Mouse (Mus musculus): ENCODE measurements around the gene Cbwd1. TPM values are rescaled to one million over a fixed set of nuclear protein-coding genes. Genes with fewer than 3 reads are reported as not detected.

The Cbwd1 gene
- polyA plus RNA-seq, 2 experiments = 5.8 to 10.6 TPM

DNA sequence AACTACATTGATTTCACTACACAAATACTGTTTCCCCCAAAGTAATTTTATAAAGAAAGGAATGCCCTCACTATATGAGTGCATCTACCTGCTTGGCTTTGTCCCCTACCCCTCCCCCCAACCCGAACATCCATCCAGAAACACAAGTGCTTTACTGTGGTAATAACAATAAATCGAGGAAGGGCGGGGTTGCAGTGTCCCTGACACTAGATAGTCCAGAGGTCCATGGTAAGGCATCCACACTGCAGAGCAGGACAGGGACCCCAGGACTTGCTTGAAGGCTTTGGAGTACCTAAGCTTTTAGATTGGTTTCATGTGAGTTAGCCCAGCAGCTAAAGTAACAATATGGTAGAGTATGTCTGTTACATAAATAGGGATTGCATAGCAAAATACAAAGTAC is 59.7 kb downstream of the Cbwd1 start:
- H3K36me3 ChIP-seq (replicated peaks; ENCODE audit: control insufficient read depth, insufficient read depth, low read depth) = no peaks in the 10 kb centered on the region
- DNase-seq (ENCODE audit: low read depth in 3 of 3, low spot score in 3 of 3) (no peak), ATAC-seq (ENCODE audit: insufficient read depth) (no peak)
- no peak for TF ChIP-seq EP300 (IDR thresholded peaks at IDR 0.05; ENCODE audit: low read depth)
- TF ChIP-seq CTCF (IDR thresholded peaks at IDR 0.05; ENCODE audit: low read depth) = no peak
- peaks cover 72% of the 10 kb centered on the region for H3K27me3 ChIP-seq (ENCODE audit: control insufficient read depth, insufficient read depth, low read length)
- H3K4me1 ChIP-seq (replicated peaks; ENCODE audit: control insufficient read depth in 2 of 2, insufficient read depth in 2 of 2, low read length in 1 of 2) = no peaks in the 10 kb centered on the region
- H3K4me2 ChIP-seq (ENCODE audit: low read depth) = no peak overlapping the region
- no peaks in the 10 kb centered on the region for H3K9me3 ChIP-seq (ENCODE audit: control insufficient read depth, low read length)
- H3K27ac ChIP-seq = no peak overlapping the region
- 8% methylated on average over 3 of the region's 3 CpGs for WGBS (ENCODE audit: insufficient replicate concordance)
- H3K4me3 ChIP-seq (ENCODE audit: insufficient read depth in 1 of 2, low read depth in 2 of 2, low read length in 2 of 2) = no peak overlapping the region
- H3K9ac ChIP-seq (replicated peaks) = no peak overlapping the region

DNA sequence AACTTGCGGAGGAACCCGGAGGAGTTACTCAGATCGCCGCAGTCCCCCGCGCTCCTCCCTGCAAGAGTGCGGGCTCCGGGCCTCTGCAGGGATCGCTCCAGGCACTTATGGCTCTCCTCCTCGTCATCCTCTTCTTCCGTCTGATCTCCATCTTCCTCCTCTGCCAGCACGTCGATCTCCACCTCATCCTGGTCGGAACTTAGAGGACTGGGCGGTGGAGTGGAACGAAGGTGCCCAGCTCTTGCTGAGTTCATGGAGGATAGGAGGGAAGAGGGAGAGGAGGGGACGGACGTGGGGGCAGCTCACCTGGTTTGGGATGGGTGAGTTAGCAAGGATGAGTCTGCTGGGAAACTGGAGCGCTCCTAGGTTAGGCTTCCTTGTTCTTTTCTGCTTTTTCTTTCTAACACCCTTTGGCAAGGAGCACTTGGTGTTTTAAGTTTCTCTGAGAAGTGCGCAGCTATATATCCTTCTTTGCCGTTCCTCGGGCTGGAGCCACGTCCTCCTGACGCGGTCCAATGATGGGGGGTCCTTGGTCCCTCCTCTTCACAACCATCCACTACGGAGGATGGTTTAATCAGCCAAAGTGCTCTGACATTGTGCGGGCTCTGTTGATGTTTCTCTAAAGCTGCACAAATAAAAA is 60.7 kb downstream of the Cbwd1 start, which contains the start of gene Foxd4:
Gene Foxd4 (minus strand): TSS at position 617 of the 640 bp plus-strand sequence.
- Histone ChIP-seq H3K9me3 (ENCODE audit: control insufficient read depth, low read length) (no peaks in the 10 kb centered on the region), H3K4me3 (ENCODE audit: insufficient read depth in 1 of 2, low read depth in 2 of 2, low read length in 2 of 2) (peak within 1 kb of the TSS in 1 of 2 experiments; percentile 12; a peak in 1 of 4 replicates), H3K9ac (replicated peaks) (no peak within 1 kb of the TSS), H3K27me3 (ENCODE audit: control insufficient read depth, insufficient read depth, low read length) (peaks cover 77% of the 10 kb centered on the region), H3K36me3 (replicated peaks; ENCODE audit: control insufficient read depth, insufficient read depth, low read depth) (no peaks in the 10 kb centered on the region), H3K4me1 (replicated peaks; ENCODE audit: control insufficient read depth in 2 of 2, insufficient read depth in 2 of 2, low read length in 1 of 2) (no peaks in the 10 kb centered on the region), H3K27ac (no peak within 1 kb of the TSS), H3K4me2 (ENCODE audit: low read depth) (peak within 1 kb of the TSS; percentile 34)
- TF ChIP-seq CTCF (IDR thresholded peaks at IDR 0.05; ENCODE audit: low read depth) (no peak), EP300 (IDR thresholded peaks at IDR 0.05; ENCODE audit: low read depth) (no peak)
- WGBS (ENCODE audit: insufficient replicate concordance) = under 1% methylated on average over 27 of the region's 27 CpGs
- ATAC-seq (ENCODE audit: insufficient read depth) (no peak), DNase-seq (ENCODE audit: low read depth in 3 of 3, low spot score in 3 of 3) (no peak)

DNA sequence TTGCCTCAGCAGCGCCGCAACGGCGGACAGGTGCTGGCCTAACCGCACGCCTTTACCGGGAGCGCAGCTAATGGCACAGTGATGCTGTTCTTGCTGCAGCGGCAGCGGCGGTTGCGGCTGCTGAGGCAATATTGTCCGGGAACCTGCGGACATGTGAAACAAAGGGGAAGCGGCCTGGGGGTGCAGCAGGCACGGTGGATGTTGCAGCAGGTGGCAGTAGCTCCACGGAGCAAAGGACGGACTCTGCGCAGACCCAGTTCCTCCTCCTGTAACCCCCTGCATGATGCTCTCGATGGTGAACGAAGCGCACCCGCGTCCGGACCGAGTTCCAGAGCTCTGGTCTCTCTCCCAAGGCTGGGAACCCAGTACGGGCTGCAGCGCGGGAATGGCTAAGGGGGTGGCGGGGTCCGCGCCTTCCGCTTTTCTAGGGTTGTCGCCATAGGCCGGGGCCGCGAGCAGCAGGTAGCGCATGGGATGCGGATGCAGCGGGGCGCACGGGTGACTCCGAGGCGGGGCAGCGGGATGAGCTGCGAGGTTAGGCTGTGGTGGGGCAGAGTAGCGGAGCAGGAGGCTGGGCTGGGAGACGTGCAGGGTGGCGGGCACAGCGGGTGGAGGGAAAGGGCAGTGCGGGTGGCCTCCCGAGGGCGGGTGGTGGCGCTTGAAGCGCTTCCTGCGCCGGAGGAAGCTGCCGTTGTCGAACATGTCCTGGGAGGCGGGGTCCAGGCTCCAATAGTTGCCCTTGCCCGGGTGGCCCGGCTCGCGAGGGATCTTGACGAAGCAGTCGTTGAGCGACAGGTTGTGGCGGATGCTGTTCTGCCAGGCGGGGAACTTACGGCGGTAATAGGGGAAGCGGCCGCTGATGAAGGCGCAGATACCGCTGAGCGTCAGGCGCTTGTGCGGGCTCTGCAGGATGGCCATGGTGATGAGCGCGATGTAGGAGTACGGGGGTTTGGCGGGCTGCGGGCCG is 61.5 kb downstream of the Cbwd1 start:
- no peak for DNase-seq (ENCODE audit: low read depth in 3 of 3, low spot score in 3 of 3)
- TF ChIP-seq CTCF (IDR thresholded peaks at IDR 0.05; ENCODE audit: low read depth) (no peak), EP300 (IDR thresholded peaks at IDR 0.05; ENCODE audit: low read depth) (no peak)
- Histone ChIP-seq H3K9ac (replicated peaks) (no peak overlapping the region), H3K36me3 (replicated peaks; ENCODE audit: control insufficient read depth, insufficient read depth, low read depth) (no peaks in the 10 kb centered on the region), H3K27ac (no peak overlapping the region), H3K4me3 (ENCODE audit: insufficient read depth in 1 of 2, low read depth in 2 of 2, low read length in 2 of 2) (peak overlapping the region in 1 of 2 experiments; percentile 12; a peak in 1 of 4 replicates), H3K4me1 (replicated peaks; ENCODE audit: control insufficient read depth in 2 of 2, insufficient read depth in 2 of 2, low read length in 1 of 2) (no peaks in the 10 kb centered on the region), H3K9me3 (ENCODE audit: control insufficient read depth, low read length) (no peaks in the 10 kb centered on the region), H3K4me2 (ENCODE audit: low read depth) (peak overlapping the region; percentile 34), H3K27me3 (ENCODE audit: control insufficient read depth, insufficient read depth, low read length) (peaks cover 78% of the 10 kb centered on the region)
- ATAC-seq (ENCODE audit: insufficient read depth) = no peak
- under 1% methylated on average over 83 of the region's 84 CpGs for WGBS (ENCODE audit: insufficient replicate concordance)

DNA sequence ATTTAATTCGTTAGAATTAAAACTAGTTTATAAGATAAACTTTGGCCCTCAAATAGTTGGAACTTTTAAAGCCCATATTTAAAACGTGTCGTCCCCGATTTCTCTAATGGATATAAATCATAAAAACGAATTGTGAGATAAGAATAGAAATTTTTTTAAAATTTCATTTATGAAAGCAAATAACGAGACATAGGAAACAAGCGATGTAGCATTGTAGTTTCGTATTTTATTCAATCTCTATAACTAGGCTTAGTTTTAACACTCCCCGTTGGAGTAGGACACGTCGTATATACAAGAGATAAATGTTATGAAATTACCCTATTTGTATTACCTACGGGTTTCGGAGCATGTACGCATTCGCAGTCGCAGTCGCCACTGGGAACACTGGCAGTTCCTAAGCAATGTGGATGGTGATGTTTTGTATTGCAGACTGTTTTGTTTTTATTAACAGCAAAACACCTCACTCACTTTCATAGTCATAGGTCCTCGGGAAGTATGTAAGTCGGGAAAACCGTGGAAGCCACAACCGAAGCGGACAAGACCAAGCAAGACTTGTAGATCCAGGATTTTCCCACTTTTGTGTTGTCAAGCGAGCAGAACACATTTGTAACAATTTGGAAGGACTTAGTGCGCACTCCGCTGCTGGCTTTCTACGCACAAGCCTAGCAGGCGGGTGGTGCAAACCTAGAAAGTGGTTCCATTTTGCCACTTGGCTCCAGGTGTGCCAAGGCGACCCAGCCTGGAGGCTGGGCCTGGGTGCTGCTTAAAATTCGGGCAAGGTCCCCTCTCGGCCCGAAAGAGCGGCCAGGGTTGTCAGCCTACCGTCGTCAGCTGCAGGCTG is 62.5 kb downstream of the Cbwd1 start:
- Histone ChIP-seq H3K36me3 (replicated peaks; ENCODE audit: control insufficient read depth, insufficient read depth, low read depth) (no peaks in the 10 kb centered on the region), H3K4me1 (replicated peaks; ENCODE audit: control insufficient read depth in 2 of 2, insufficient read depth in 2 of 2, low read length in 1 of 2) (no peaks in the 10 kb centered on the region), H3K4me2 (ENCODE audit: low read depth) (no peak overlapping the region), H3K9ac (replicated peaks) (no peak overlapping the region), H3K27me3 (ENCODE audit: control insufficient read depth, insufficient read depth, low read length) (peaks cover 76% of the 10 kb centered on the region), H3K27ac (no peak overlapping the region), H3K4me3 (ENCODE audit: insufficient read depth in 1 of 2, low read depth in 2 of 2, low read length in 2 of 2) (no peak overlapping the region), H3K9me3 (ENCODE audit: control insufficient read depth, low read length) (no peaks in the 10 kb centered on the region)
- WGBS (ENCODE audit: insufficient replicate concordance) = 6% methylated on average over 34 of the region's 34 CpGs
- TF ChIP-seq CTCF (IDR thresholded peaks at IDR 0.05; ENCODE audit: low read depth) (no peak), EP300 (IDR thresholded peaks at IDR 0.05; ENCODE audit: low read depth) (no peak)
- DNase-seq (ENCODE audit: low read depth in 3 of 3, low spot score in 3 of 3) = no peak
- no peak for ATAC-seq (ENCODE audit: insufficient read depth)
